Mouse (Mus musculus) bone marrow, adult 2 months (tissue): ENCODE results near the gene Trim50. TPM values are rescaled to one million over a fixed set of nuclear protein-coding genes. Genes with fewer than 3 reads are reported as not detected.

ENCODE experiments used
- H3K27ac ChIP-seq: fragments of 200-500 bp; 2 replicates; pipeline ENCODE4 v1.5.1; 2012; ENCODE audit warnings: low read depth, mild to moderate bottlenecking, control low read depth, inconsistent platforms, low read length; ENCODE audit not compliant: control insufficient read depth, poor library complexity, insufficient read depth
- H3K4me1 ChIP-seq: fragments of 200-500 bp; 2 replicates; pipeline ENCODE4 v1.6.1; 2011; ENCODE audit warnings: low read length; ENCODE audit not compliant: control insufficient read depth, insufficient read depth
- H3K4me3 ChIP-seq: fragments of 200-500 bp; replicated peaks from 2 replicates; pipeline ENCODE3; 2011; ENCODE audit warnings: mild to moderate bottlenecking, low read depth, low read length, control low read depth; ENCODE audit not compliant: control insufficient read depth
- CTCF ChIP-seq: fragments of 200-500 bp; IDR thresholded peaks from 2 replicates; pipeline ENCODE4 v1.5.1; 2011; ENCODE audit warnings: low read length, control low read depth; ENCODE audit not compliant: control insufficient read depth, insufficient read depth
- POLR2A ChIP-seq: fragments of 200-500 bp; IDR thresholded peaks from 2 replicates; pipeline ENCODE4 v1.6.1; 2011; ENCODE audit warnings: low read depth, mild to moderate bottlenecking, control low read depth, low read length, borderline replicate concordance; ENCODE audit not compliant: control insufficient read depth
- WGBS: fragments of 180-500 bp; shearing (Covaris S2); methylation state at CpG from one replicate; pipeline ENCODE4 v1.1.7; 2018; 5-methylcytosine and 5-hydroxymethylcytosine counted together
- polyA plus RNA-seq: library from polyadenylated mRNA; stranded (reverse); fragments of >200 nt; gene quantifications from 2 replicates; pipeline ENCODE4 v1.2.4, GENCODE M21; 2011; ENCODE audit warnings: low replicate concordance; ENCODE audit not compliant: missing spikeins, insufficient read depth, insufficient read length

Gene Trim50
- not detected in 2 replicates for polyA plus RNA-seq

- TF ChIP-seq CTCF: no peak
- TF ChIP-seq POLR2A: no peak
- Histone ChIP-seq H3K4me3 (no peak within 1 kb of the TSS), H3K27ac (no peak within 1 kb of the TSS), H3K4me1 (no peaks in the 10 kb centered on the region)
- 80% methylated on average over 9 of the region's 9 CpGs for WGBS
Measured at GRCm38 (mm10) chr5:135352995-135353394, at the start of gene Trim50. Trim50 (plus strand) TSS chr5:135353295.

GRCm38 (mm10) chr5:135306321-135306965 is 46.7 kb upstream of the Trim50 start:
- Histone ChIP-seq H3K4me3 (no peak overlapping the region), H3K27ac (no peak overlapping the region), H3K4me1 (no peaks in the 10 kb centered on the region)
- TF ChIP-seq POLR2A (no peak), CTCF (no peak)
- WGBS: 42% methylated on average over 10 of the region's 10 CpGs

GRCm38 (mm10) chr5:135316177-135316576 is 36.9 kb upstream of the Trim50 start:
- TF ChIP-seq POLR2A (no peak), CTCF (no peak)

GRCm38 (mm10) chr5:135319856-135320255 is 33.2 kb upstream of the Trim50 start:
- Histone ChIP-seq H3K4me3 (no peak overlapping the region), H3K4me1 (no peaks in the 10 kb centered on the region), H3K27ac (no peak overlapping the region)
- WGBS: 65% methylated on average over 2 of the region's 2 CpGs
- TF ChIP-seq CTCF (no peak), POLR2A (no peak)

More at GRCm38 (mm10) chr5:135316177-135316576, 36.9 kb upstream of the Trim50 start:
- 47% methylated on average over 3 of the region's 3 CpGs for WGBS
- no peak overlapping the region for H3K4me3 ChIP-seq
- no peak overlapping the region for H3K27ac ChIP-seq
- no peaks in the 10 kb centered on the region for H3K4me1 ChIP-seq

GRCm38 (mm10) chr5:135322197-135322596 is 30.9 kb upstream of the Trim50 start:
- no peak overlapping the region for H3K4me3 ChIP-seq
- WGBS: 81% methylated on average over 1 of the region's 1 CpGs
- TF ChIP-seq CTCF (no peak), POLR2A (no peak)
- no peaks in the 10 kb centered on the region for H3K4me1 ChIP-seq
- no peak overlapping the region for H3K27ac ChIP-seq

GRCm38 (mm10) chr5:135326121-135326659 is 26.9 kb upstream of the Trim50 start:
- WGBS: 62% methylated on average over 3 of the region's 3 CpGs
- TF ChIP-seq POLR2A (no peak), CTCF (no peak)
- H3K4me1 ChIP-seq: no peaks in the 10 kb centered on the region
- H3K27ac ChIP-seq: no peak overlapping the region
- H3K4me3 ChIP-seq: no peak overlapping the region

GRCm38 (mm10) chr5:135329471-135329870 is 23.6 kb upstream of the Trim50 start:
- 81% methylated on average over 4 of the region's 4 CpGs for WGBS
- H3K4me3 ChIP-seq: no peak overlapping the region
- TF ChIP-seq POLR2A: no peak
- TF ChIP-seq CTCF: no peak
- H3K4me1 ChIP-seq: no peaks in the 10 kb centered on the region
- no peak overlapping the region for H3K27ac ChIP-seq

GRCm38 (mm10) chr5:135330201-135330600 is 22.9 kb upstream of the Trim50 start:
- TF ChIP-seq CTCF (no peak), POLR2A (no peak)
- 76% methylated on average over 5 of the region's 5 CpGs for WGBS

More at GRCm38 (mm10) chr5:135330201-135330600, 22.9 kb upstream of the Trim50 start:
- no peak overlapping the region for H3K27ac ChIP-seq
- H3K4me3 ChIP-seq: no peak overlapping the region
- H3K4me1 ChIP-seq: no peaks in the 10 kb centered on the region
